Mouse (Mus musculus) CH12.LX (cell line): ENCODE results near the gene Slc43a1. TPM values are rescaled to one million over a fixed set of nuclear protein-coding genes. Genes with fewer than 3 reads are reported as not detected.

Experiments used
- DNase-seq: peaks from one replicate; pipeline ENCODE4 v3.0.0-alpha.2; 2013; ENCODE audit errors: extremely low read depth
- H3K27ac ChIP-seq: 2 replicates; pipeline ENCODE4 v1.5.1; 2012; ENCODE audit warnings: low read depth, mild to moderate bottlenecking, control low read depth, moderate library complexity; ENCODE audit not compliant: insufficient read depth
- H3K27me3 ChIP-seq: replicated peaks from 2 replicates; pipeline ENCODE3; 2012; ENCODE audit warnings: inconsistent platforms
- H3K36me3 ChIP-seq, 2 experiments: replicated peaks in 1 of 2; 2 replicates each; pipeline versions ENCODE3 to v1.6.1; 2012; ENCODE audit warnings: inconsistent platforms in 1 of 2, low read length in 1 of 2, mild to moderate bottlenecking in 1 of 2, mixed read lengths in 1 of 2, moderate library complexity in 1 of 2; ENCODE audit not compliant: control insufficient read depth in 1 of 2, insufficient read depth in 1 of 2
- H3K4me1 ChIP-seq, 2 experiments: 2 replicates each; pipeline ENCODE4 v1.6.1; 2012; ENCODE audit warnings: inconsistent platforms in 1 of 2, moderate library complexity in 1 of 2; ENCODE audit not compliant: insufficient read depth in 2 of 2, control insufficient read depth in 1 of 2
- H3K4me2 ChIP-seq: 2 replicates; pipeline ENCODE4 v1.6.1; 2012; ENCODE audit warnings: low read depth, mild to moderate bottlenecking, control low read depth; ENCODE audit not compliant: poor library complexity, insufficient read depth, severe bottlenecking
- H3K4me3 ChIP-seq, 3 experiments: fragments of 150-350 bp in 1 of 3; sonication (generic) in 1 of 3; replicated peaks in 1 of 3; 2 replicates each; pipeline versions ENCODE3 to v1.5.1; 2011 to 2012; ENCODE audit warnings: low read depth in 2 of 3, low read length in 2 of 3, mild to moderate bottlenecking in 2 of 3, moderate library complexity in 2 of 3, control low read depth in 1 of 3, improper control_type of control experiment in 1 of 3, inconsistent platforms in 1 of 3, mixed read lengths in 1 of 3; ENCODE audit not compliant: poor library complexity in 1 of 3
- H3K79me2 ChIP-seq: replicated peaks from 2 replicates; pipeline ENCODE4 v1.6.1; 2012; ENCODE audit warnings: mild to moderate bottlenecking, moderate library complexity; ENCODE audit not compliant: control insufficient read depth, poor library complexity, insufficient read depth, severe bottlenecking; ENCODE audit errors: extremely low read depth
- H3K9ac ChIP-seq: 2 replicates; pipeline ENCODE4 v1.6.1; 2012; ENCODE audit warnings: low read depth, mild to moderate bottlenecking, control low read depth, moderate library complexity; ENCODE audit not compliant: insufficient read depth
- H3K9me3 ChIP-seq: replicated peaks from 2 replicates; pipeline ENCODE3; 2012; ENCODE audit warnings: low read length, inconsistent platforms, mixed read lengths
- BHLHE40 ChIP-seq: IDR thresholded peaks from 2 replicates; pipeline ENCODE4 v1.6.1; 2011; ENCODE audit warnings: mild to moderate bottlenecking, low read depth, low read length, improper control_type of control experiment
- CHD2 ChIP-seq: IDR thresholded peaks from 2 replicates; pipeline ENCODE4 v1.6.1; 2011; ENCODE audit warnings: low read length, improper control_type of control experiment
- CTCF ChIP-seq, 2 experiments: IDR thresholded peaks in 1 of 2; conservative IDR thresholded peaks in 1 of 2; 2 replicates each; pipeline ENCODE4 v1.5.1; 2011 to 2012; ENCODE audit warnings: low read depth in 2 of 2, low read length in 2 of 2, improper control_type of control experiment in 1 of 2, inconsistent platforms in 1 of 2, mild to moderate bottlenecking in 1 of 2, moderate library complexity in 1 of 2
- E2F4 ChIP-seq: IDR thresholded peaks from 2 replicates; pipeline ENCODE4 v1.6.1; 2011; ENCODE audit warnings: low read depth, low read length, improper control_type of control experiment; ENCODE audit not compliant: insufficient replicate concordance
- ELF1 ChIP-seq: IDR thresholded peaks from 2 replicates; pipeline ENCODE4 v1.6.1; 2014; ENCODE audit warnings: low read depth, mild to moderate bottlenecking, inconsistent platforms, low read length, improper control_type of control experiment
- EP300 ChIP-seq: IDR thresholded peaks from 2 replicates; pipeline ENCODE4 v1.6.1; 2011; ENCODE audit warnings: low read length, improper control_type of control experiment
- ETS1 ChIP-seq: conservative IDR thresholded peaks from 2 replicates; pipeline ENCODE4 v1.6.1; 2012; ENCODE audit warnings: low read depth, mild to moderate bottlenecking, inconsistent platforms, low read length, improper control_type of control experiment, moderate library complexity
- GABPA ChIP-seq: IDR thresholded peaks from 2 replicates; pipeline ENCODE4 v1.6.1; 2012; ENCODE audit warnings: low read depth, low read length, improper control_type of control experiment, inconsistent platforms; ENCODE audit not compliant: insufficient replicate concordance
- JUN ChIP-seq: IDR thresholded peaks from 2 replicates; pipeline ENCODE4 v1.6.1; 2011; ENCODE audit warnings: low read depth, mild to moderate bottlenecking, low read length, improper control_type of control experiment, moderate library complexity; ENCODE audit not compliant: insufficient read depth
- JUND ChIP-seq: conservative IDR thresholded peaks from 2 replicates; pipeline ENCODE4 v1.6.1; 2011; ENCODE audit warnings: low read depth, low read length, improper control_type of control experiment
- KAT2A ChIP-seq: IDR thresholded peaks from 2 replicates; pipeline ENCODE4 v1.6.1; 2012; ENCODE audit warnings: low read length, improper control_type of control experiment, inconsistent platforms; ENCODE audit not compliant: insufficient replicate concordance
- MAFK ChIP-seq: IDR thresholded peaks from 2 replicates; pipeline ENCODE4 v1.6.1; 2011; ENCODE audit warnings: low read length, improper control_type of control experiment; ENCODE audit not compliant: insufficient replicate concordance
- MAX ChIP-seq: IDR thresholded peaks from 2 replicates; pipeline ENCODE4 v1.6.1; 2011; ENCODE audit warnings: low read length, improper control_type of control experiment
- MAZ ChIP-seq: IDR thresholded peaks from 2 replicates; pipeline ENCODE4 v1.6.1; 2012; ENCODE audit warnings: low read depth, mild to moderate bottlenecking, inconsistent platforms, low read length, improper control_type of control experiment, moderate library complexity
- MEF2A ChIP-seq: IDR thresholded peaks from 2 replicates; pipeline ENCODE4 v1.6.1; 2014; ENCODE audit warnings: low read depth, mild to moderate bottlenecking, inconsistent platforms, low read length, improper control_type of control experiment, borderline replicate concordance
- MXI1 ChIP-seq: IDR thresholded peaks from 2 replicates; pipeline ENCODE4 v1.6.1; 2011; ENCODE audit warnings: mild to moderate bottlenecking, low read depth, low read length, improper control_type of control experiment
- MYC ChIP-seq: IDR thresholded peaks from 2 replicates; pipeline ENCODE4 v1.6.1; 2011; ENCODE audit warnings: low read depth, mild to moderate bottlenecking, improper control_type of control experiment, low read length
- NRF1 ChIP-seq: IDR thresholded peaks from 2 replicates; pipeline ENCODE4 v1.6.1; 2014; ENCODE audit warnings: low read depth, mild to moderate bottlenecking, inconsistent platforms, low read length, improper control_type of control experiment, moderate library complexity
- POLR2A ChIP-seq: IDR thresholded peaks from 2 replicates; pipeline ENCODE4 v1.6.1; 2011; ENCODE audit warnings: low read depth, mild to moderate bottlenecking, improper control_type of control experiment, low read length
- POLR2AphosphoS2 ChIP-seq: IDR thresholded peaks from 2 replicates; pipeline ENCODE4 v1.6.1; 2011; ENCODE audit warnings: low read depth, low read length, improper control_type of control experiment
- RAD21 ChIP-seq: IDR thresholded peaks from 2 replicates; pipeline ENCODE4 v1.6.1; 2011; ENCODE audit warnings: low read depth, mild to moderate bottlenecking, low read length, improper control_type of control experiment, moderate library complexity
- RCOR1 ChIP-seq: conservative IDR thresholded peaks from 2 replicates; pipeline ENCODE4 v1.6.1; 2012; ENCODE audit warnings: low read depth, mild to moderate bottlenecking, inconsistent platforms, low read length, improper control_type of control experiment
- SMC3 ChIP-seq: IDR thresholded peaks from 2 replicates; pipeline ENCODE4 v1.6.1; 2011; ENCODE audit warnings: low read depth, low read length, improper control_type of control experiment
- UBTF ChIP-seq: IDR thresholded peaks from 2 replicates; pipeline ENCODE4 v1.6.1; 2012; ENCODE audit warnings: low read depth, mild to moderate bottlenecking, inconsistent platforms, low read length, improper control_type of control experiment, moderate library complexity
- USF1 ChIP-seq: IDR thresholded peaks from 2 replicates; pipeline ENCODE4 v1.6.1; 2014; ENCODE audit warnings: low read depth, mild to moderate bottlenecking, inconsistent platforms, low read length, improper control_type of control experiment
- USF2 ChIP-seq: conservative IDR thresholded peaks from 2 replicates; pipeline ENCODE4 v1.6.1; 2011; ENCODE audit warnings: low read depth, low read length, improper control_type of control experiment
- ZC3H11A ChIP-seq: IDR thresholded peaks from 2 replicates; pipeline ENCODE4 v1.6.1; 2012; ENCODE audit warnings: low read depth, mild to moderate bottlenecking, inconsistent platforms, low read length, improper control_type of control experiment
- ZKSCAN1 ChIP-seq: IDR thresholded peaks from 2 replicates; pipeline ENCODE4 v1.6.1; 2012; ENCODE audit warnings: low read depth, inconsistent platforms, low read length, improper control_type of control experiment, borderline replicate concordance
- ZMIZ1 ChIP-seq: IDR thresholded peaks from 2 replicates; pipeline ENCODE4 v1.6.1; 2012; ENCODE audit warnings: low read depth, mild to moderate bottlenecking, inconsistent platforms, low read length, improper control_type of control experiment
- ZNF384 ChIP-seq: IDR thresholded peaks from 2 replicates; pipeline ENCODE4 v1.6.1; 2012; ENCODE audit warnings: low read depth, low read length, improper control_type of control experiment, inconsistent platforms
- dilution Hi-C: fragments of 300-500 bp; cut with MboI; formaldehyde crosslinking; loops from 2 replicates; pipeline ENCODE4 v1.14.3; 2020; ENCODE audit warnings: low sequenced_read_pairs; ENCODE audit not compliant: extremely low pct_unique_long_range_greater_than_20kb, extremely low pct_ligation_motif_present
- in situ Hi-C: fragments of 300-500 bp; cut with MboI; formaldehyde crosslinking; loops from 3 replicates; pipeline ENCODE4 v1.14.3; 2019; ENCODE audit warnings: low sequenced_read_pairs, low pct_ligation_motif_present, low pct_unique_long_range_greater_than_20kb, mixed read lengths
- polyA plus RNA-seq: library from polyadenylated mRNA; unstranded; fragments of >175 nt; gene quantifications from 2 replicates; pipeline ENCODE4 v1.2.1, GENCODE M21; 2012; ENCODE audit warnings: low read depth; ENCODE audit not compliant: insufficient read length
- total RNA-seq, 2 experiments: library from RNA; depleted of rRNA; stranded (reverse); fragments of 300-350 nt in 1 of 2; fragments of >200 nt in 1 of 2; gene quantifications; 2 replicates each; pipeline ENCODE4 v1.2.3; 2012 to 2014

The Slc43a1 gene
- total and polyA plus RNA-seq, 3 experiments: 0.19 to 5.0 (median 0.30) TPM

DNA sequence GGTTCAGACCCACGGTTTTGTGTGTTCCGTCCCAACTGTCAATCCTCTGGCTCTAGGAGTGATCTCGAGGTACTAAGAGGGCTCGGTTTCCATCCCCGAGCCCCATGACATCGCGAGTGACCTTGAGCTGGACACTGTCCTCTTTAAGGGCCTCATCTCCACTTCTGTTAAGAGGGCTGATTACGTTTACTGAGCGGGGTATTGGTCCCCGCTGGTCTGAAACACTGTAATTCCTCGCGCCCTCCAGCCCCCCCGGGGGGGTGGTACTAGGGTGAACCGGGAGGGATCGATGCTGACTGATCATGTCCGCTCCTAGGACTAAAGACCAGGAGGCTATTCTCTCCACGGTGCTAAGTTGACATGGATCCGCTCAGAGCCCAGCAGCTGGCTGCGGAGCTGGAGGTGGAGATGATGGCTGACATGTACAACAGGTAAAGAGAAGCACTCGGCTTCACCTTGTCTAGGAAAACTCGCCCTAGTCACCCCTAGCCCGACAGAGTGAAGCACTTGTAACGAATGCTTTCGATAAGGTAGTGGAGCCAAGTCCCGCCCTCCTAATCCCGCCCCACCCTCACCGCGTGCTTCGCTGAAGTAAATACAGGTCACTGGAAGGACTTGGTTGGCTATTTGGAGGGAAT is 11.2 kb upstream of the Slc43a1 start:
- peak overlapping the region; percentile 75 to 99 (median 98) for H3K4me3 ChIP-seq
- peak overlapping the region; percentile 76 for H3K9ac ChIP-seq
- TF ChIP-seq ZNF384 (no peak), POLR2A (peak; percentile 13; the same call in 1 of the 2 replicates)
- H3K79me2 ChIP-seq: peaks cover 16% of the 10 kb centered on the region
- peaks cover 22% of the 10 kb centered on the region for H3K27me3 ChIP-seq
- H3K9me3 ChIP-seq: no peaks in the 10 kb centered on the region
- H3K27ac ChIP-seq: no peak overlapping the region
- peaks cover 7 to 26% of the 10 kb centered on the region in 2 experiments for H3K4me1 ChIP-seq
- peak; percentile 48 for DNase-seq
- H3K36me3 ChIP-seq: peaks cover 8 to 29% of the 10 kb centered on the region in 2 experiments
- dilution Hi-C loops: no loop called here
- H3K4me2 ChIP-seq: peak overlapping the region; percentile 73; the same call in 1 of the 2 replicates
- in situ Hi-C loops: loop anchor here (5.0 to 10.0 kb wide), 2 partner anchors 35 to 197 kb away; no protein-coding TSS in a partner anchor

DNA sequence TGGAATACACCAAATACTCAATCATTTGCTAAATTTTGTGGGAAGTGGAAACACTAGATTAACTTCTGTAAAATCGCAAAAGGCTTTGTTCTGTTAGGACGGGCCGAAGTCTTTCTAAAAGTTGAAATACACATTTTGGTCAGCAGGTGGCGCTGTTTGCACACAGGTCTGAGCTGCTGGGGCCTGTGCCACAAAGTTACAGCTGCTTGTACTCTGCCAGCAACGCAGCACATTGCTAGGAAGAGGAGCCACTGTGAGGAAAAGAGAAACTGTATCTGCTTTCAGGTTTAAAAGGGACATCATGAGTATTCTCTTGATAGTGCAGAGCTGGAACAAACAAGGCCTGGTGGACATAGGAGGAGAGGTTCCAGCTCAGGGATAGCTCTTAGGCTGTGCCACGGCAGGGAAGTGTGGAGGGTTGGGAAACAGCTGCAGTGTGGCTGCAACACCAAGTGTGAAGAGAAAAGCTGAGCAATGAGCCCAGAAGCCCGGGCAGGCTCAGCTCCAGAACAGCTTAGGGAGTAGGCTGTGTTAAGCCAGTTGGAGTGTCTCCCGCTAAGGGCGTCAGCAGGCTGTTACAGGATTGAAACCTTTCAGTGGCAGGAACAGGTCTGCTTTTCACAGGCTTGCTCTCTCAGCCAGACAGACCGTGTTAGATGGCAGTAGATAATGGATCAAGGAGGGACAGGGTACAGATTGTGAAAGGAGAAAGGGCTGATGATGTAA is 6.8 kb upstream of the Slc43a1 start:
- Histone ChIP-seq H3K4me1 (peaks cover 3 to 37% of the 10 kb centered on the region in 2 experiments; a peak in 3 of 4 replicates), H3K27me3 (no peaks in the 10 kb centered on the region), H3K9me3 (no peaks in the 10 kb centered on the region), H3K9ac (no peak overlapping the region), H3K79me2 (peaks cover 16% of the 10 kb centered on the region), H3K27ac (no peak overlapping the region), H3K36me3 (peaks cover 8 to 34% of the 10 kb centered on the region in 2 experiments), H3K4me2 (no peak overlapping the region), H3K4me3 (no peak overlapping the region)
- dilution Hi-C loops (no loop called here), in situ Hi-C loops (no loop called here)
- DNase-seq: peak; percentile 83
- TF ChIP-seq ZC3H11A (peak; percentile 52), JUND (no peak), EP300 (no peak), BHLHE40 (no peak), POLR2A (no peak), UBTF (peak; percentile 46; the same call in 1 of the 2 replicates), ZMIZ1 (no peak), MYC (peak; percentile 55; the same call in 1 of the 2 replicates), JUN (no peak), CHD2 (no peak), GABPA (no peak), POLR2AphosphoS2 (no peak), SMC3 (peak; percentile 91), MXI1 (no peak), USF2 (no peak), CTCF (conservative IDR thresholded peaks at IDR 0.05 in 1 of 2, IDR thresholded peaks at IDR 0.05 in 1 of 2; ENCODE audit: low read depth in 2 of 2, low read length in 2 of 2) (peak; percentile 67 to 97), RAD21 (peak; percentile 96), ETS1 (no peak), ZKSCAN1 (no peak), RCOR1 (no peak), E2F4 (no peak), ELF1 (no peak), MAX (no peak), MEF2A (no peak), ZNF384 (no peak), NRF1 (no peak), MAZ (no peak), KAT2A (no peak), USF1 (no peak), MAFK (no peak)
